Comparison of ENCODE assay signal across 13 mouse cellular contexts in genomic region chr12:13180332-13180714, GRCm38 (mm10).
DNase-seq lines count a peak whose midpoint lies in the region; ATAC-seq and TF ChIP-seq lines count a peak whose summit lies in the region.
"Had no signal": no experiment of that assay in that cellular context is flagged by ENCODE, and none has a peak within 500 bp of the region (broad histone marks: within the 10 kb centered on the region; RNA-seq: fewer than 3 reads in every experiment).

No protein-coding gene starts in this region.

- H3K36me3 ChIP-seq in heart, embryonic 12.5 days = no peaks in the 10 kb centered on the region
- H3K36me3 ChIP-seq in midbrain, embryonic 10.5 days = no peaks in the 10 kb centered on the region
- no peaks in the 10 kb centered on the region for H3K36me3 ChIP-seq in midbrain, postnatal 0 days (ENCODE audit: insufficient read depth, low read length)
- no peaks in the 10 kb centered on the region for H3K36me3 ChIP-seq in limb, embryonic 12.5 days
- H3K36me3 ChIP-seq in midbrain, embryonic 15.5 days (replicated peaks) = no peaks in the 10 kb centered on the region
- H3K36me3 ChIP-seq: neural tube, embryonic 12.5 days had no signal

- peak overlapping the region; percentile 50 for H3K9ac ChIP-seq in heart, embryonic 12.5 days
- H3K9ac ChIP-seq in midbrain, postnatal 0 days (replicated peaks; ENCODE audit: low read length, poor library complexity, severe bottlenecking) = no peak overlapping the region
- H3K9ac ChIP-seq in limb, embryonic 12.5 days (replicated peaks) = no peak overlapping the region
- H3K9ac ChIP-seq in midbrain, embryonic 15.5 days = no peak overlapping the region
- H3K9ac ChIP-seq: neural tube, embryonic 12.5 days had no signal

- no peak for ATAC-seq in heart, embryonic 12.5 days (ENCODE audit: insufficient number of reproducible peaks, low FRiP score)
- ATAC-seq in midbrain, postnatal 0 days (ENCODE audit: low FRiP score) = no peak
- no peak for ATAC-seq in limb, embryonic 12.5 days (ENCODE audit: insufficient number of reproducible peaks, insufficient read depth, low FRiP score, low TSS enrichment, low read depth)
- 0 out of 2 replicates have a peak, but pooled peaks have one; percentile 61 for ATAC-seq in midbrain, embryonic 15.5 days (replicated peaks)

- peaks cover 50% of the 10 kb centered on the region for H3K4me1 ChIP-seq in heart, embryonic 12.5 days (replicated peaks)
- H3K4me1 ChIP-seq in midbrain, embryonic 10.5 days = peaks cover 38% of the 10 kb centered on the region
- H3K4me1 ChIP-seq in midbrain, postnatal 0 days (ENCODE audit: insufficient read depth, low read length) = peaks cover 8% of the 10 kb centered on the region; the same call in 1 of the 2 replicates
- peaks cover 76% of the 10 kb centered on the region for H3K4me1 ChIP-seq in limb, embryonic 12.5 days (replicated peaks)
- peaks cover 13% of the 10 kb centered on the region for H3K4me1 ChIP-seq in midbrain, embryonic 15.5 days

- peak overlapping the region; percentile 56 for H3K27ac ChIP-seq in heart, embryonic 12.5 days (ENCODE audit: poor library complexity, severe bottlenecking)
- H3K27ac ChIP-seq in midbrain, embryonic 10.5 days (replicated peaks) = peak overlapping the region; percentile 69
- H3K27ac ChIP-seq in midbrain, postnatal 0 days (ENCODE audit: low read depth, low read length) = no peak overlapping the region
- peak overlapping the region; percentile 77; the same call in 1 of the 2 replicates for H3K27ac ChIP-seq in limb, embryonic 12.5 days
- H3K27ac ChIP-seq in midbrain, embryonic 15.5 days = peak overlapping the region; percentile 69; the same call in 1 of the 2 replicates
- H3K27ac ChIP-seq: neural tube, embryonic 12.5 days had no signal

- peak overlapping the region; percentile 57 for H3K4me2 ChIP-seq in heart, embryonic 12.5 days
- H3K4me2 ChIP-seq in midbrain, postnatal 0 days (ENCODE audit: low read depth, low read length, poor library complexity, severe bottlenecking) = no peak overlapping the region
- no peak overlapping the region for H3K4me2 ChIP-seq in limb, embryonic 12.5 days
- no peak overlapping the region for H3K4me2 ChIP-seq in midbrain, embryonic 15.5 days
- H3K4me2 ChIP-seq: neural tube, embryonic 12.5 days had no signal

- H3K9me3 ChIP-seq in heart, embryonic 12.5 days (replicated peaks) = no peaks in the 10 kb centered on the region
- H3K9me3 ChIP-seq in midbrain, embryonic 10.5 days (replicated peaks) = no peaks in the 10 kb centered on the region
- no peaks in the 10 kb centered on the region for H3K9me3 ChIP-seq in midbrain, postnatal 0 days (ENCODE audit: low read length)
- no peaks in the 10 kb centered on the region for H3K9me3 ChIP-seq in limb, embryonic 12.5 days
- no peaks in the 10 kb centered on the region for H3K9me3 ChIP-seq in midbrain, embryonic 15.5 days
- H3K9me3 ChIP-seq: neural tube, embryonic 12.5 days had no signal

- DNase-seq in heart, adult 9 months (ENCODE audit: low spot score in 2 of 2) = no peak
- DNase-seq in midbrain, embryonic 10.5 days (ENCODE audit: low spot score) = no peak
- DNase-seq in midbrain, postnatal 0 days (ENCODE audit: low spot score) = no peak
- no peak for DNase-seq in adrenal gland, adult (ENCODE audit: inconsistent age in 2 of 2, low spot score in 1 of 2)
- no peak for DNase-seq in adrenal gland, postnatal 36 days
- DNase-seq: cerebellum, postnatal 36 days; gastrocnemius, postnatal 14 days; right cerebral cortex, adult 18-20 months; thymus, postnatal 36 days had no signal

- H3K4me3 ChIP-seq in heart, embryonic 12.5 days = no peak overlapping the region
- no peak overlapping the region for H3K4me3 ChIP-seq in midbrain, embryonic 10.5 days
- no peak overlapping the region for H3K4me3 ChIP-seq in midbrain, postnatal 0 days (ENCODE audit: low read depth, low read length)
- H3K4me3 ChIP-seq in limb, embryonic 12.5 days (replicated peaks) = no peak overlapping the region
- no peak overlapping the region for H3K4me3 ChIP-seq in midbrain, embryonic 15.5 days
- H3K4me3 ChIP-seq: neural tube, embryonic 12.5 days had no signal

- TF ChIP-seq CTCF in midbrain, postnatal 0 days (IDR thresholded peaks at IDR 0.05) = no peak

- H3K27me3 ChIP-seq in heart, embryonic 12.5 days (replicated peaks) = no peaks in the 10 kb centered on the region
- no peaks in the 10 kb centered on the region for H3K27me3 ChIP-seq in midbrain, embryonic 10.5 days (ENCODE audit: low read depth, poor library complexity, severe bottlenecking)
- no peaks in the 10 kb centered on the region for H3K27me3 ChIP-seq in midbrain, postnatal 0 days (ENCODE audit: insufficient read depth, low read length)
- peaks cover 10% of the 10 kb centered on the region; the same call in 1 of the 2 replicates for H3K27me3 ChIP-seq in limb, embryonic 12.5 days
- H3K27me3 ChIP-seq in midbrain, embryonic 15.5 days (replicated peaks) = no peaks in the 10 kb centered on the region
- H3K27me3 ChIP-seq: neural tube, embryonic 12.5 days had no signal
